Mouse (Mus musculus) lung, embryonic 16.5 days (tissue): Measurements from ENCODE around the gene Tfdp2. TPM values are rescaled to one million over a fixed set of nuclear protein-coding genes. Genes with fewer than 3 reads are reported as not detected.

Experiments
- ATAC-seq: fragments of 200-750 bp; cut with Nextera tagmentation; 2 replicates; pipeline ENCODE4 v1.8.0; 2017; ENCODE audit warnings: low read depth, mild to moderate bottlenecking, moderate library complexity
- H3K27ac ChIP-seq: fragments of 300-500 bp; sonication (generic); 2 replicates; pipeline ENCODE4 v1.5.1; 2014; ENCODE audit warnings: mild to moderate bottlenecking, control low read depth, low read length
- H3K27me3 ChIP-seq: fragments of 300-500 bp; sonication (generic); 2 replicates; pipeline ENCODE4 v1.6.1; 2014; ENCODE audit warnings: low read depth, low read length, mixed read lengths; ENCODE audit not compliant: control insufficient read depth, insufficient read depth
- H3K36me3 ChIP-seq: fragments of 300-500 bp; sonication (generic); 2 replicates; pipeline ENCODE4 v1.6.1; 2014; ENCODE audit warnings: low read length; ENCODE audit not compliant: control insufficient read depth, insufficient read depth
- H3K4me1 ChIP-seq: fragments of 300-500 bp; sonication (generic); replicated peaks from 2 replicates; pipeline ENCODE4 v1.6.1; 2014; ENCODE audit warnings: low read length, mixed read lengths; ENCODE audit not compliant: control insufficient read depth, insufficient read depth
- H3K4me2 ChIP-seq: fragments of 300-500 bp; sonication (generic); 2 replicates; pipeline ENCODE4 v1.6.1; 2014; ENCODE audit warnings: low read depth, low read length, control low read depth
- H3K4me3 ChIP-seq: fragments of 300-500 bp; sonication (generic); 2 replicates; pipeline ENCODE4 v1.5.1; 2014; ENCODE audit warnings: mild to moderate bottlenecking, low read length, control low read depth
- H3K9ac ChIP-seq: fragments of 300-500 bp; sonication (generic); 2 replicates; pipeline ENCODE4 v1.6.1; 2014; ENCODE audit warnings: low read length, control low read depth
- H3K9me3 ChIP-seq: fragments of 300-500 bp; sonication (generic); 2 replicates; pipeline ENCODE4 v1.6.1; 2016; ENCODE audit warnings: low read length; ENCODE audit not compliant: control insufficient read depth
- WGBS: fragments of 180-500 bp; shearing (Covaris S2); extraction: QIAGEN DNeasy Blood & Tissue Kit; methylation state at CpG from one replicate; pipeline ENCODE4 v1.1.7; 2014; 5-methylcytosine and 5-hydroxymethylcytosine counted together
- polyA plus RNA-seq: library from polyadenylated mRNA; unstranded; fragments of >200 nt; fragmentation: Nextera tagmentation; extraction: Ambion mirVana; gene quantifications from 2 replicates; pipeline ENCODE4 v1.2.1, GENCODE M21; 2015

The Tfdp2 gene
- polyA plus RNA-seq, 1 experiment from 2014 or later = 39.2 TPM

- Histone ChIP-seq H3K4me3 (no peak overlapping the region), H3K27me3 (no peaks in the 10 kb centered on the region), H3K36me3 (no peaks in the 10 kb centered on the region), H3K27ac (no peak overlapping the region), H3K4me2 (no peak overlapping the region), H3K9me3 (no peaks in the 10 kb centered on the region), H3K4me1 (no peaks in the 10 kb centered on the region), H3K9ac (no peak overlapping the region)
- no peak for ATAC-seq
- 68% methylated on average over 3 of the region's 3 CpGs for WGBS
Observed at GRCm38 (mm10) chr9:96170600-96170999, 25.5 kb upstream of the Tfdp2 start.

- Histone ChIP-seq H3K27me3 (no peaks in the 10 kb centered on the region), H3K27ac (no peak overlapping the region), H3K36me3 (no peaks in the 10 kb centered on the region), H3K9ac (no peak overlapping the region), H3K4me1 (no peaks in the 10 kb centered on the region), H3K4me3 (no peak overlapping the region), H3K4me2 (no peak overlapping the region), H3K9me3 (no peaks in the 10 kb centered on the region)
- no peak for ATAC-seq
- 77% methylated on average over 4 of the region's 4 CpGs for WGBS
Observed at GRCm38 (mm10) chr9:96184909-96185308, 11.2 kb upstream of the Tfdp2 start.

GRCm38 (mm10) chr9:96186701-96187100, 9.4 kb upstream of the Tfdp2 start:
- ATAC-seq = no peak

GRCm38 (mm10) chr9:96196636-96197181, 634 bp downstream of the Tfdp2 start:
- Histone ChIP-seq H3K4me1 (peaks cover 10% of the 10 kb centered on the region), H3K9me3 (no peaks in the 10 kb centered on the region), H3K27me3 (no peaks in the 10 kb centered on the region), H3K4me3 (peak overlapping the region; percentile 88), H3K9ac (peak overlapping the region; percentile 88), H3K36me3 (no peaks in the 10 kb centered on the region), H3K4me2 (peak overlapping the region; percentile 94), H3K27ac (peak overlapping the region; percentile 91)
- 0% methylated on average over 20 of the region's 20 CpGs for WGBS
- ATAC-seq = peak; percentile 20; the same call in 1 of the 2 replicates

More at GRCm38 (mm10) chr9:96186701-96187100, 9.4 kb upstream of the Tfdp2 start:
- H3K4me2 ChIP-seq = no peak overlapping the region
- H3K9me3 ChIP-seq = no peaks in the 10 kb centered on the region
- 55% methylated on average over 7 of the region's 7 CpGs for WGBS
- no peak overlapping the region for H3K9ac ChIP-seq
- H3K4me1 ChIP-seq = no peaks in the 10 kb centered on the region
- H3K4me3 ChIP-seq = no peak overlapping the region
- H3K36me3 ChIP-seq = no peaks in the 10 kb centered on the region
- no peaks in the 10 kb centered on the region for H3K27me3 ChIP-seq
- no peak overlapping the region for H3K27ac ChIP-seq

GRCm38 (mm10) chr9:96197806-96198205, 1.7 kb downstream of the Tfdp2 start:
- Histone ChIP-seq H3K4me3 (peak overlapping the region; percentile 88; the same call in 1 of the 2 replicates), H3K4me2 (peak overlapping the region; percentile 94), H3K9me3 (no peaks in the 10 kb centered on the region), H3K36me3 (peaks cover 3% of the 10 kb centered on the region; the same call in 1 of the 2 replicates), H3K4me1 (peaks cover 10% of the 10 kb centered on the region), H3K9ac (no peak overlapping the region; the same call in 1 of the 2 replicates), H3K27ac (no peak overlapping the region), H3K27me3 (no peaks in the 10 kb centered on the region)
- 54% methylated on average over 9 of the region's 9 CpGs for WGBS
- ATAC-seq = no peak

GRCm38 (mm10) chr9:96203663-96204062, 7.6 kb downstream of the Tfdp2 start:
- ATAC-seq = no peak; the same call in 1 of the 2 replicates
- Histone ChIP-seq H3K9ac (no peak overlapping the region), H3K36me3 (peaks cover 3% of the 10 kb centered on the region; the same call in 1 of the 2 replicates), H3K9me3 (no peaks in the 10 kb centered on the region), H3K4me1 (no peaks in the 10 kb centered on the region), H3K27me3 (no peaks in the 10 kb centered on the region), H3K27ac (peak overlapping the region; percentile 7; the same call in 1 of the 2 replicates), H3K4me2 (no peak overlapping the region), H3K4me3 (no peak overlapping the region)
- WGBS = 83% methylated on average over 3 of the region's 3 CpGs

- WGBS = 84% methylated on average over 3 of the region's 3 CpGs
- H3K9me3 ChIP-seq = no peaks in the 10 kb centered on the region
- no peak overlapping the region for H3K27ac ChIP-seq
- no peak for ATAC-seq
- no peak overlapping the region for H3K4me2 ChIP-seq
- no peaks in the 10 kb centered on the region for H3K4me1 ChIP-seq
- no peaks in the 10 kb centered on the region for H3K27me3 ChIP-seq
- H3K9ac ChIP-seq = no peak overlapping the region
- H3K36me3 ChIP-seq = peaks cover 2% of the 10 kb centered on the region; the same call in 1 of the 2 replicates
- H3K4me3 ChIP-seq = no peak overlapping the region
Observed at GRCm38 (mm10) chr9:96207428-96207827, 11.4 kb downstream of the Tfdp2 start.

GRCm38 (mm10) chr9:96213036-96213645, 17.1 kb downstream of the Tfdp2 start:
- ATAC-seq = no peak

GRCm38 (mm10) chr9:96214171-96214570, 18.1 kb downstream of the Tfdp2 start:
- Histone ChIP-seq H3K9me3 (no peaks in the 10 kb centered on the region), H3K4me3 (no peak overlapping the region), H3K4me2 (no peak overlapping the region), H3K4me1 (no peaks in the 10 kb centered on the region), H3K36me3 (no peaks in the 10 kb centered on the region), H3K27ac (no peak overlapping the region), H3K9ac (no peak overlapping the region), H3K27me3 (no peaks in the 10 kb centered on the region)
- no peak for ATAC-seq
- WGBS = 84% methylated on average over 2 of the region's 2 CpGs

More at GRCm38 (mm10) chr9:96213036-96213645, 17.1 kb downstream of the Tfdp2 start:
- no peaks in the 10 kb centered on the region for H3K4me1 ChIP-seq
- WGBS = 87% methylated on average over 3 of the region's 3 CpGs
- H3K27ac ChIP-seq = no peak overlapping the region
- H3K9me3 ChIP-seq = no peaks in the 10 kb centered on the region
- no peak overlapping the region for H3K4me2 ChIP-seq
- H3K36me3 ChIP-seq = no peaks in the 10 kb centered on the region
- no peak overlapping the region for H3K4me3 ChIP-seq
- H3K27me3 ChIP-seq = no peaks in the 10 kb centered on the region
- no peak overlapping the region for H3K9ac ChIP-seq
